Mouse (Mus musculus) midbrain, embryonic 12.5 days (tissue): ENCODE data around the gene Spats2. TPM values are rescaled to one million over a fixed set of nuclear protein-coding genes. Genes with fewer than 3 reads are reported as not detected.

Source experiments
- ATAC-seq: fragments of 200-750 bp; cut with Nextera tagmentation; 2 replicates; pipeline ENCODE4 v1.8.0; 2017; ENCODE audit warnings: low read depth, moderate TSS enrichment, moderate library complexity; ENCODE audit not compliant: low FRiP score
- H3K27ac ChIP-seq: fragments of 300-500 bp; sonication (generic); replicated peaks from 2 replicates; pipeline ENCODE4 v1.5.1; 2016; ENCODE audit warnings: mild to moderate bottlenecking
- H3K27me3 ChIP-seq: fragments of 300-500 bp; sonication (generic); 2 replicates; pipeline ENCODE4 v1.6.1; 2016; ENCODE audit warnings: mild to moderate bottlenecking
- H3K36me3 ChIP-seq: fragments of 300-500 bp; sonication (generic); 2 replicates; pipeline ENCODE4 v1.6.1; 2016
- H3K4me1 ChIP-seq: fragments of 300-500 bp; sonication (generic); 2 replicates; pipeline ENCODE4 v1.6.1; 2016
- H3K4me2 ChIP-seq: fragments of 300-500 bp; sonication (generic); replicated peaks from 2 replicates; pipeline ENCODE4 v1.6.1; 2016; ENCODE audit warnings: mild to moderate bottlenecking, moderate library complexity
- H3K4me3 ChIP-seq: fragments of 300-500 bp; sonication (generic); 2 replicates; pipeline ENCODE4 v1.5.1; 2016; ENCODE audit warnings: mild to moderate bottlenecking
- H3K9ac ChIP-seq: fragments of 300-500 bp; sonication (generic); replicated peaks from 2 replicates; pipeline ENCODE4 v1.6.1; 2016; ENCODE audit warnings: mild to moderate bottlenecking, moderate library complexity
- H3K9me3 ChIP-seq: fragments of 300-500 bp; sonication (generic); 2 replicates; pipeline ENCODE4 v1.6.1; 2016; ENCODE audit warnings: mild to moderate bottlenecking
- WGBS: fragments of 180-500 bp; shearing (Covaris S2); methylation state at CpG from one replicate; pipeline ENCODE4 v1.1.7; 2016; 5-methylcytosine and 5-hydroxymethylcytosine counted together
- polyA plus RNA-seq: library from polyadenylated mRNA; unstranded; fragments of >200 nt; fragmentation: Nextera tagmentation; extraction: Ambion mirVana; gene quantifications from 2 replicates; pipeline ENCODE4 v1.2.1, GENCODE M21; 2016

The Spats2 gene
- polyA plus RNA-seq, 1 experiment from 2014 or later = 65.3 TPM

DNA sequence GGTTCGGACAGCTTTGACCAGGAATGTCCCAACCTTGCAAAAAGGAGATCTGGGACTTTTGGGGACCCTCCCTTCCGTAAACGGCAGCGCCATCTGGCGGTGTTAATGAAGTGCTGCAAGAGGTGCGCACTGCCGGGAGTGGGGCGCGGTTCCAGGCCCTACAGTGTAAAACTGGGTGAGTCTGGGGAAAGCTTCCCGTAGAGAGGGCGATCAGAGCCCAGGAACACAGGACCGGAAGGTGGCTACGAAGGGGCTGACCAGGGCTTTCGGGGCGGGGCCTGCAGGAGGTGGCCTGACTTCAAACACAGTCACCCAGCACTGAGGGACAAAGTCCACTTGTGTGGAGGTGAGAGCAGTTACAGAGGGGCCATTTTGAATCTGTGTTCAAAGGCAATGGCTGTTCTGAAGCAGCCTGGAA, 26.6 kb upstream of the Spats2 start:
- Histone ChIP-seq H3K4me3 (no peak overlapping the region), H3K9ac (no peak overlapping the region), H3K27ac (no peak overlapping the region), H3K27me3 (peaks cover 71% of the 10 kb centered on the region), H3K4me2 (peak overlapping the region; percentile 66), H3K4me1 (peaks cover 46% of the 10 kb centered on the region), H3K9me3 (no peaks in the 10 kb centered on the region), H3K36me3 (no peaks in the 10 kb centered on the region)
- under 1% methylated on average over 15 of the region's 15 CpGs for WGBS
- ATAC-seq = peak; percentile 38

DNA sequence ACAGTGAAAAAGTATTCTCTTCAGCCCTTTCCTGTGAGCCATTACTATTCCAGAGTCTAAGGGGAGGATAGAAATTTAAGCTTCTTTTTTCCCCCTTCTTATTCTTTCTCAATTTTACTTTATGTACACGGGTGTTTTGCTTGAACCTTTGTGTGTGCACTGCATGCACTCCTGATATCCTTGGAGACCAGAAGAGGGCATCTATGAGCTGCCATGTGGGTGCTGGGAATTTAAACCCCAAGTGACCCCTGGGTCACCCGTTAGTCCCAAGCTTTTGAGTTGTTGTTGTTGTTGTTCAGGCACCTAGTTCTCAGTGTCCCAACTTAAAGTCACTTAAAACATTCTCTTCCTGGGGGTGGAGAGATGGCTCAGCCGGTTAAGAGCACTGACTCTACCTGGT, 25.7 kb upstream of the Spats2 start:
- no peaks in the 10 kb centered on the region for H3K9me3 ChIP-seq
- H3K4me1 ChIP-seq = peaks cover 39% of the 10 kb centered on the region
- no peak overlapping the region for H3K4me2 ChIP-seq
- no peak overlapping the region for H3K27ac ChIP-seq
- ATAC-seq = no peak
- no peak overlapping the region for H3K4me3 ChIP-seq
- no peak overlapping the region for H3K9ac ChIP-seq
- H3K27me3 ChIP-seq = peaks cover 64% of the 10 kb centered on the region
- 48% methylated on average over 3 of the region's 3 CpGs for WGBS
- H3K36me3 ChIP-seq = no peaks in the 10 kb centered on the region

DNA sequence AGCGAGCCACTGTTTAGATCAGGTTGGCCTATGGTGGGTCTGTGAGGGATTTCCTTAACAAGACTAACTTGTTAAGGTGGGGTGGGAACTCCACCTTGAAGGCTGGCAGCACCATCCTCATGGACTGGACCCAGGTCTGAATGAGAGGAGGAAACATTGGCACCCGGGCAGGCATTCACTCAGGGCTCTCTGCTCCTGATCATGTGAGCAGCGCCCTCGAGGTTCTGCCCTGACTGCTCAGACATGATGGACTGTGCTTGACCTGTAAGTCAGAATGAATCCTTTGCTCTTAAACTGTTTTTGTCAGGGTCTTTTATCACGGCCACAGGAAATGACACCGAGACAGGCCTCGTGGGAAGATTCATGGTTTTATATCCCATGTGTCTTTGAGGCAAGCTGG, 20.5 kb upstream of the Spats2 start:
- Histone ChIP-seq H3K4me2 (no peak overlapping the region), H3K27me3 (peaks cover 12% of the 10 kb centered on the region; the same call in 1 of the 2 replicates), H3K4me3 (no peak overlapping the region), H3K4me1 (no peaks in the 10 kb centered on the region), H3K27ac (no peak overlapping the region), H3K9me3 (no peaks in the 10 kb centered on the region), H3K9ac (no peak overlapping the region), H3K36me3 (no peaks in the 10 kb centered on the region)
- no peak for ATAC-seq
- WGBS = 85% methylated on average over 7 of the region's 7 CpGs

DNA sequence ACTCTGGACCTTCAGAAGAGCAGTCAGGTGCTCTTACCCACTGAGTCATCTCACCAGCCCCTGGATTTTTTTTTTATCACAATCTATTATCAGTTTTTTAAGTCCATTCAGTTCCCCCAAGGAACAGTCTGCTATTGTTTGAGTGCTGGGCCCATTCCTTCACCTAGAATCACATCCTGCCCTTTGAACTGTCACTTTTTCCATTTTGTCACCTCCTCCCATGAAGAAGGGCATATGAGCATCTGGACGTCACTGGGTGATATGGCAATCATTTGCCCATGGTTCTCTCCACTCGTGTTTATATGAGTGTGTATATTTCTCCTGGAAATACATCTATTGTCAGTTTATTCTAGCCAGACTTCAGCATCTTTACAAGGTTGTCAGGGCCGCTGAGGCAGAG, 17.9 kb upstream of the Spats2 start:
- H3K9me3 ChIP-seq = no peaks in the 10 kb centered on the region
- H3K27me3 ChIP-seq = no peaks in the 10 kb centered on the region; the same call in 1 of the 2 replicates
- no peak overlapping the region for H3K9ac ChIP-seq
- H3K4me2 ChIP-seq = no peak overlapping the region
- H3K36me3 ChIP-seq = no peaks in the 10 kb centered on the region
- no peaks in the 10 kb centered on the region for H3K4me1 ChIP-seq
- WGBS = 83% methylated on average over 3 of the region's 3 CpGs
- ATAC-seq = no peak
- no peak overlapping the region for H3K27ac ChIP-seq
- H3K4me3 ChIP-seq = no peak overlapping the region

- ATAC-seq = no peak
- 91% methylated on average over 3 of the region's 3 CpGs for WGBS
- no peak overlapping the region for H3K27ac ChIP-seq
Measured at GRCm38 (mm10) chr15:99111139-99111538, 14.6 kb upstream of the Spats2 start.

DNA sequence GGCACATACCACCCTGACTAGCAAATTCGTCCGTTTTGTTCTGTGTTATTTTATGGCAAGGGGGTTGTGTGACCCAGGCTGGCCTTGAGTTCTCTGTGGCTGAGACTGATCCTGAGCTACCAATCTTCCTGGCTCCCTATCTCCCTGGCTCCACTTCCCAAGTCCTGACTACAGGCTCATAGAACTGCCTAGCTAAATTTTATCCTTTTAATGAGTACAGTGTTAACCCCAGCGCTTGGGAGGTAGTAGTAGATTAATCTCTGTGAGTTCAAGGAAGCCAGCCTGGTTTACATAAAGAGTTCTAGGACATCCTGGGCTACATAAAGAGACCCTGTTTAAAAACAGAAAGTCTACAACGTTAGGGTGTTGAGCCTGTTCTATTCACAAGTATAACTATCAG, 13.9 kb upstream of the Spats2 start:
- Histone ChIP-seq H3K9ac (no peak overlapping the region), H3K4me2 (no peak overlapping the region), H3K4me3 (no peak overlapping the region), H3K27me3 (no peaks in the 10 kb centered on the region; the same call in 1 of the 2 replicates), H3K36me3 (no peaks in the 10 kb centered on the region), H3K4me1 (no peaks in the 10 kb centered on the region), H3K9me3 (no peaks in the 10 kb centered on the region), H3K27ac (no peak overlapping the region)
- 68% methylated on average over 4 of the region's 4 CpGs for WGBS
- ATAC-seq = no peak

More at GRCm38 (mm10) chr15:99111139-99111538, 14.6 kb upstream of the Spats2 start:
- H3K4me1 ChIP-seq = no peaks in the 10 kb centered on the region
- no peak overlapping the region for H3K9ac ChIP-seq
- no peak overlapping the region for H3K4me3 ChIP-seq
- no peaks in the 10 kb centered on the region for H3K36me3 ChIP-seq
- H3K4me2 ChIP-seq = no peak overlapping the region
- no peaks in the 10 kb centered on the region for H3K9me3 ChIP-seq
- no peaks in the 10 kb centered on the region; the same call in 1 of the 2 replicates for H3K27me3 ChIP-seq

- no peak for ATAC-seq
- H3K27me3 ChIP-seq = no peaks in the 10 kb centered on the region; the same call in 1 of the 2 replicates
- no peak overlapping the region for H3K4me3 ChIP-seq
- no peak overlapping the region for H3K27ac ChIP-seq
- no peaks in the 10 kb centered on the region for H3K36me3 ChIP-seq
- no peak overlapping the region for H3K4me2 ChIP-seq
- no peak overlapping the region for H3K9ac ChIP-seq
- no peaks in the 10 kb centered on the region for H3K4me1 ChIP-seq
- no peaks in the 10 kb centered on the region for H3K9me3 ChIP-seq
- WGBS = 69% methylated on average over 11 of the region's 11 CpGs
Measured at GRCm38 (mm10) chr15:99112843-99113395, 12.8 kb upstream of the Spats2 start.

DNA sequence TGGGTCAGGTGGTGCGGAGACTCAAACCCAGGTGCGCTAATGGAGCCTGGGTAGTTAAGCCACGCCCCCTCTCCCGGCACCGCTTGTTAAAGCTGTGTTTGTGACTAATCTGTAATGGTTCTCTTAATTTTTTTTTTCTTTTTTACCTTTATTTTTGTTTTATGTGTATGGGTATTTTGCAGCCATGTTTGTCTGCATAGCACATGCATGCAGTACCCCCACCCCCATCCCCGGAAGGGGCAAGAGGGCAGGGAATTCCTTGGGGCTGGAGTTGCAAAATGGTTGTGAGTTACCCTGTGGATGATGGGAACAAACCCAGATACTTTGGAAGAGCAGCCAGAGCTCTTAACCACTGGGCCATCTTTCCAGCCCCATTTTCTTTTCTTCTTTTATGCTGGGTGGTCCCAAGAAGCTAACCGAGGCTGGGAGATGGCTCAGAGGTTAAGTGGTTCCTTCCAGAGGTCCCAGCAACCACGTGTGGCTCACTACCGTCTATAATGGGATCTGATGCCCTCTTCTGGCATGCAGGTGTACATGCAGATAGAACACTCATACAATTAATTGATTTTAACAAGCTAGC, 12.2 kb upstream of the Spats2 start:
- ATAC-seq = no peak
- Histone ChIP-seq H3K27ac (no peak overlapping the region), H3K27me3 (no peaks in the 10 kb centered on the region; the same call in 1 of the 2 replicates), H3K4me3 (no peak overlapping the region), H3K4me2 (no peak overlapping the region), H3K4me1 (no peaks in the 10 kb centered on the region), H3K9me3 (no peaks in the 10 kb centered on the region), H3K36me3 (no peaks in the 10 kb centered on the region), H3K9ac (no peak overlapping the region)
- WGBS = 7% methylated on average over 9 of the region's 9 CpGs

DNA sequence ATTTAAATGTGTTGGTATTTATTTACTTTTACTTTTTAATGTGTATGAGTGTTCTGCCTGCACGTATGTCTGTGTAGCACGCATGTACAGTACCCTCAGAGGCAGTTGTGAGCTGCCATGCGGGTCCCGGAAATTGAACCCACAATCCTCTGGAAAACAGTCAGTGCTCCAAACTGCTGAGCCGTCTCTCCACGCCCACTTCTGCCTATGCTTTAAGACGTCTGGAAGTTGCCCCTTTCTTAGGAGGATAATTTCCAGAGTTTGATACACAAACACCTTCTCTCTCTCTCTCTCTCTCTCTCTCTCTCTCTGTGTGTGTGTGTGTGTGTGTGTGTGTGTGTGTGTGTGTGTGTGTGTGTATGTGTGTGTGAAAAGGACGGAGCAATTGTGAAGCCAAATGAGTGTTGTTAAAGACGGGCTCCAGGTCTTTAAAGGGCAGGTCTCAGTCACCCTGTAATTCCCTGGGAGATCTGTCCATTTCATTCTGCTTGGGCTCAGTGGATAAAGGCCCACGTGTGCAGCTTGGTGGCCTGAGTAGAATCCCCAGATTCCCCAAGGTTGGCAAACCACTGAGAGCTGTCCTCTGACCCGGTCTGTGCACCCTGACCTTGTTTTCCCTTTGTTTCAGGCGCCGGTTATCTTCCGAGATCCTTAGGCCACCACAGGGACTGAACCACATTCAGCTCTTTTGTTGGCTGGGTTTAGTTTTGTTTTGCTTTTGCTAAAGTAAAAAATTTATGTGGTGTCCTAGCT, 11.2 kb upstream of the Spats2 start:
- Histone ChIP-seq H3K9ac (no peak overlapping the region), H3K36me3 (no peaks in the 10 kb centered on the region), H3K4me2 (no peak overlapping the region), H3K4me1 (no peaks in the 10 kb centered on the region), H3K27ac (no peak overlapping the region), H3K9me3 (no peaks in the 10 kb centered on the region), H3K4me3 (no peak overlapping the region), H3K27me3 (no peaks in the 10 kb centered on the region; the same call in 1 of the 2 replicates)
- 45% methylated on average over 14 of the region's 14 CpGs for WGBS
- no peak for ATAC-seq

DNA sequence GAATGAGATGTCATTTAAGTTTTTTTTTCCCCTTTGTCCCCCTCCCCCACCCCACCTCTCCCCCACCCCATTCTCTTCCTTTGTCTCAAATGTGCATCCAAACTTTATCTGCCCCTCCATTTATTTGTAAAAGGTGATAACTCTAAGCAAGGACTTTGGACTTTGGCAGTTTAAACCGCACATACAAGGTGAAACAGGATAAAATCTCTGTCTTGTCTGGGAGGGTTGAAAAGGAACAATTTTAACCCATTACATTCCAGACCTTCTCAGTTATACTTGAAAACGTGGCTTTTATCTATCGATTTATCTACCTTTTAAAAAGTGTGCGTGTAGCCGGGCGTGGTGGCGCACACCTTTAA, 10.7 kb upstream of the Spats2 start:
- Histone ChIP-seq H3K9me3 (no peaks in the 10 kb centered on the region), H3K4me2 (no peak overlapping the region), H3K27ac (no peak overlapping the region), H3K4me1 (no peaks in the 10 kb centered on the region), H3K36me3 (no peaks in the 10 kb centered on the region), H3K27me3 (no peaks in the 10 kb centered on the region; the same call in 1 of the 2 replicates), H3K9ac (no peak overlapping the region), H3K4me3 (no peak overlapping the region)
- no peak for ATAC-seq
- WGBS = 87% methylated on average over 7 of the region's 7 CpGs

DNA sequence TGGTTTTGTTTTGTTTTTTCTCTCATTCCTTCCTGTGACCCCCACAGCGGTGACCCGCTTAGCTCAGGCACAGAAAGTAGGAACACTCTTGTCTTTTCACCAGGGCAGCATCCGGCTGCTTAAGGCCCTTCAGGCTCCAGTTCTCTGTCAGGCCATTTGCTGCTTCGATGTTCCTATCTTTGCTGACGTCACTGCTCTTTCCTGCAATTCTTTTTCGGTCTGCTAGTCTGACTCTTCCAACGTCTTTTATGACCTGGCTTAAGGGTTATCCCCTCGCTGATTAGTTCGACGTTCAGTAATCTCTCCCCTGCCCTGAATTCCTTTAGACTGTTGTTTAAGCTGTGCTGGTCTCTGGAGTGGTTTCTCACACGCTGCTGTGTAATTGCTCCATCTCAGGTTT, 9.2 kb upstream of the Spats2 start:
- ATAC-seq = no peak
- Histone ChIP-seq H3K4me1 (peaks cover 6% of the 10 kb centered on the region; the same call in 1 of the 2 replicates), H3K4me2 (no peak overlapping the region), H3K36me3 (no peaks in the 10 kb centered on the region), H3K4me3 (no peak overlapping the region), H3K9me3 (no peaks in the 10 kb centered on the region), H3K27ac (no peak overlapping the region), H3K27me3 (0 out of 2 replicates have a peak, but pooled peaks cover 3% of the 10 kb centered on the region), H3K9ac (no peak overlapping the region)
- WGBS = 56% methylated on average over 11 of the region's 11 CpGs

GRCm38 (mm10) chr15:99120814-99121213, 4.9 kb upstream of the Spats2 start:
- H3K27me3 ChIP-seq = peaks cover 10% of the 10 kb centered on the region; the same call in 1 of the 2 replicates
- no peak overlapping the region for H3K27ac ChIP-seq
- ATAC-seq = no peak
- H3K9ac ChIP-seq = no peak overlapping the region
- no peak overlapping the region for H3K4me3 ChIP-seq
- WGBS = 21% methylated on average over 11 of the region's 11 CpGs
- H3K4me1 ChIP-seq = peaks cover 11% of the 10 kb centered on the region; the same call in 1 of the 2 replicates
- H3K4me2 ChIP-seq = no peak overlapping the region
- H3K36me3 ChIP-seq = no peaks in the 10 kb centered on the region
- H3K9me3 ChIP-seq = no peaks in the 10 kb centered on the region
